Mouse (Mus musculus) thymus, postnatal 14 days (tissue): Measurements from ENCODE around the gene Lrmda.

Experiments used
- DNase-seq: peaks from one replicate; pipeline ENCODE4 v3.0.0; 2021

The Lrmda gene

DNA sequence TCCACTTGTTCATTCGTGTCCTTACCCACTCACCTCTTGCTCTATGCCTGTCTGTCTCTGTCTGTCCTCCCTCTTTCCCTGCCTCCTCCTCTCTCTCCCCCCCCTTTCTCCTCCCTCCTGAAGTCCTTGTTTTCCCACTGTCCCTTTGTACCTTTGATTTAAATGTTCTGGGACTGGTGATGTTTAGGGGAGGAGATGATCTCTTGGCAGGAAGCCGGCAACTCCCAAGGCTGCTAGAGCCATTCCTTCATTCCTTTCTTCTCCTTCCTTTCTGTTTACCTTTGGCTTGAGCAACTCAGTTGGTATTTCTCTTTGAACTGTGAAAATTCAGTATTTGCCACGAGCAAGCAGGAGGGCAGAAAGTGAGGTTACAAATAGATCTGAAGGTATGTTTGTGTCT, 141.9 kb downstream of the Lrmda start:
- DNase-seq = no peak

DNA sequence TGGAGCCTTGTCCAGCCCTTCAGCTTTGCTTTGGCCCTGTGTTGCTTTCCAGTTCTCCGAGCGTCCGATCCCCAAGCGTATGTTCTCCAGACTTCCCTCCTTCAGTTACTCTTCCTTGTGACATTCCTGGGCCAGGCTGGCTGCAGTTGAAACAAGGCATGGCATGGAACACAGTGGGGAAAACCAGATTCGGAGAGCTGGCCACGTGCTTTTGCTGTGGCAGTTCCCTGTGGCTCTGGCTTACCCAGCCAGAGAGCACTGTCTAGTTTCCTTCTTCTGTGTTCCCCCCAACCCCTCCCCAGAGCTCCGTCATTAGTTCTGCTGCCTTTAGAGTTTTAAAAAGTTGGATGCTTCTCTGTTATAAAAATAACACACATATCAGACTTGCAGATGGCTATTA, 147.8 kb downstream of the Lrmda start:
- DNase-seq = no peak

- no peak for DNase-seq
These were observed 148.7 kb downstream of the Lrmda start for GRCm38 (mm10) chr14:22168077-22168794.

DNA sequence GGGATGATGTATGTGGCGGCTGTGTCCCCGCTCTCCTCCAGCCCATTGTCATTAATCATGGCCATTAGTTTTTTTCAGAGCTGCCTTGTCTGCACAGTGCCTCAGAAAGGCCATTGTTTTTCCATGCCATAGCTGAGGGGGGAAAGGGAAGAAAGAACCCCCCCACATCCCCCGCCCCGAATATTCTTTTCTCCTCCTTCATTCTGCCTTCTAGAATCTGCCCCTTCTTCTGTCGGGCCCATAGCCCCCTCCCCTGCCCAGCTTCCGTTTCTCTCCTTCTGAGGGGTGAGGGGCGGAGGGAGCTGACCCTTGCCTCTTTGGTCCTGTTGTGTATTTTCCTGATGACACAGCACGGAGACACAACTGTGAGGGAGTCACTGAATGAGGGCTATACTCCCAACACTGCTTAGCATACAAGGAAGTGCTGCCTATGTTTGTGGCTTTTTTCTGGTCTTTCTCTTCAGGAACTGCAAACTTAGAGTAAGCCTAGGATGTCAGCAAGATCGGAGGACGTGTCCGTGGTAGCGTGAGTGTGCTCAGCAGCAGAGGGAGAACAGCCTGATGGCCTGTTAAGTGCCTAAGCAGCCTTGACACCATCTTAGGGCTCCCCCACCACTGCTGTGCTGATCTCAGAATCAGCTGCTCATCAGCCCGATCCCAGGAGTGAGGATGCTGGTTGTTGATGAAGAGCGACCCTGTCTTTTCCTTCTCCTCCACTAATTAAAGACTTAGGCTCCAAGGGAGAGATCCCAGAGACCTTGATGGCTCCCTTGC, 149.5 kb downstream of the Lrmda start:
- no peak for DNase-seq

DNA sequence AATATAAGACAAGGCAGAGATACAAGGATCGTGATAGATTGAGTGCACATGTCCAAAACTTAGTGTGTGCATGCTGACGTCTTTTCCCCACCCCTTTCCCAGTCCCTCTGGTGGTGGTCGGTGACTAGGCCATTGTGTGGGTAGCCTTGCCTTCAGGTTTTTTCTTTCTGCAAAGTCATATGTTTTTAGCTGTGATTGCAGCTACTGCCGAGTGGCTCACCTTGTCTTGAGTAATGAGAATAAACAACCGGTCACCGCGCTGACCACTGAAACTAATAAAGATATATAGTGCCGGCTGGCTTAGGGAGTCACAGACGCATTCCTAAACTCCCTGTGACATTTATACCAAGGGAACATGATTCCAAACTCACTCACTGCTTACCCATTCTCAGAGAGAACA, 155.2 kb downstream of the Lrmda start:
- no peak for DNase-seq

DNA sequence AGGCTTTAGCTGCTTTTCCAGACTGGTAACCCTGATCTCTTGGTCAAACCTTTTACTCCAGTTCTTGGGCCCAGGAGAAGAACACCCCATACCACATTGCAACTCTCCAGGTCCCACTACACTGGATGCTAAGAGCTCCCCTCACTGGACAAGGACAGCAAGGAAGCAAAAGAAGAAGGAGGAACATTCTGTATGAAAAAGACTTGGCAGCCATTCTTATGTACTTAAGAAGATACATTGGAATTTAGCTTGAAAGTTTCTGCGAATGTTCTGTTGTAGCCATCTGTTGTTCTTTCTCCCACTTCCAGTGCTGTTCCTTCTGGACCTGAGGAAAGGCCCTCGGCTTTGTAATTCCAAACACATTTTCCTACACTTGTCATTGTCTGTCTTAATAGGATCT, 160.2 kb downstream of the Lrmda start:
- no peak for DNase-seq

DNA sequence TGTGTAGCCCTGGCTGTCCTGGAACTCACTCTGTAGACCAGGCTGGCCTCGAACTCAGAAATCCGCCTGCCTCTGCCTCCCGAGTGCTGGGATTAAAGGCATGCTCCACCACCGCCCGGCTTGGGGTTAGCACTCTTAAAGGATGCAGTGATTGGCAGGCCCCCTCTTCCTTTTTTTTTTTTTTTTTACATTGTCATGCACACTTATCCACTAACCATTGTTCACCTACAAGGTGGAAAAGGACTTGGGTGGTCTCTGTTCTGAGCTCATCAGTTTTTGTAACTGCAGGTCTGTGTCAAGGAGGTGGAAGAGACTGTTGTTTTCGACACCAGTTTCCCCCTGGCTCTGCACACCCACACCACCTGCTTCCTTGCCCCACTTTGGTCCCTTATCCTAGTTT, 162.0 kb downstream of the Lrmda start:
- no peak for DNase-seq

GRCm38 (mm10) chr14:22183195-22183594, 163.7 kb downstream of the Lrmda start:
- DNase-seq = peak; percentile 65

DNA sequence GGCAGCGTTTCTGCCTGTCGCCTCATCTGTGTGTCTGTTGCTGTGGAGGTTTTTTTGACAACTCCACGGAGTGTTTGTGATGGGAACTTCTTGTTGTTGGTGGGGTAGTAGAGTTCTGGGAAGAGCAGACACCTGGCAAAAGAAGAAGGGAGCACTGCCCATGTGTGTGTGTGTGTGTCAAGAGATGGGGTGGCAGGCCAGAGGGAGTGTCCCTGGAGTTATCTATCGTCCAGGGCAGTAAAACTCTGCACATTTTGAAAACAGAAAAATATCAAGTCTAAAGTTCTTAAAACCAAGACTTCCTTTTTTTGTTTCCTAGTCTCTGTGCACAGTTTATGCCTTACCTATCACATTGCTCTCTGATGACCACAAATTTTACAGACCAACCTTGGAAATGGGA, 165.9 kb downstream of the Lrmda start:
- DNase-seq = no peak

DNA sequence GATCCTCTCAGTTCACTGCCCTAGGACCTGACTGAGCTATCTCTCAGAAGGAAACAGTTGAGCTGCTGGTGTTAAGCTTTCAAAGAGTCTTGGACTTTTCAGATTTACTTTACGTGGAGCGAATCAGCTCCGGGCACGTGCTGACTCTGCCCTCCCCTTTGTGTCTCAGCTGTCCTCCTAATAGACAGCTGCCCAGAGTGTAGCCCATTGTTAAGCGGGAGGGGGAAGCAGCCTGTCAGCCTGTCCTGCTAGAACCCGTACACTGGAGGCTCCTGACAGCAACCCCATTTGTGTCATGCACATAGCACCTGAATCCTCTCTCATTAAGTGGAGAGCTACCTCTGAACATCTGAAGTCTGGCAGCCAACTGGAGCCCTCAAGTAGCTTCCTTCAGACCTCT, 170.6 kb downstream of the Lrmda start:
- DNase-seq = no peak

GRCm38 (mm10) chr14:22192185-22192584, 172.7 kb downstream of the Lrmda start:
- DNase-seq = no peak

- no peak for DNase-seq
These were observed 178.5 kb downstream of the Lrmda start for GRCm38 (mm10) chr14:22198021-22198420.

- DNase-seq = no peak
These were observed 179.3 kb downstream of the Lrmda start for GRCm38 (mm10) chr14:22198641-22199425.

- DNase-seq = no peak
These were observed 182.2 kb downstream of the Lrmda start for GRCm38 (mm10) chr14:22201667-22202066.

DNA sequence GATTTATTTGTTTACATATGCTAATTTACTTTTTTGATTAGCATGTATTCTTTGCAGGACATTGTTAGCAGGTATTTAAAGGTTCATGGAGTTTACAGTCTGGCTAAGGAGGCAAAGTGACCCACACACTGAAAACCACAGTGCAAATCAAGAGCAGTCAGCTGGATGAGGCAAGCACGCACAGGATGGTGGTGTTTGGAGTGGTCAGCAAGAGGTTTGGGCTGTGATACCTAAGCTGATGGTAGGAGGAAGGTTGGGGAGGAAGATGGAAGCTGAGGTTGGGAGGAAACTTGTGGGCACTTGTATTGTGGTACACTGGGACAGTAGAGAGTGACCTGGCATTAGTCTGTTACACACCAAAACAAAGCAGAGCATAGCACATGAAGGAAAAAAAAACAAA, 191.1 kb downstream of the Lrmda start:
- DNase-seq = no peak

GRCm38 (mm10) chr14:22218183-22218582, 198.7 kb downstream of the Lrmda start:
- DNase-seq = no peak

DNA sequence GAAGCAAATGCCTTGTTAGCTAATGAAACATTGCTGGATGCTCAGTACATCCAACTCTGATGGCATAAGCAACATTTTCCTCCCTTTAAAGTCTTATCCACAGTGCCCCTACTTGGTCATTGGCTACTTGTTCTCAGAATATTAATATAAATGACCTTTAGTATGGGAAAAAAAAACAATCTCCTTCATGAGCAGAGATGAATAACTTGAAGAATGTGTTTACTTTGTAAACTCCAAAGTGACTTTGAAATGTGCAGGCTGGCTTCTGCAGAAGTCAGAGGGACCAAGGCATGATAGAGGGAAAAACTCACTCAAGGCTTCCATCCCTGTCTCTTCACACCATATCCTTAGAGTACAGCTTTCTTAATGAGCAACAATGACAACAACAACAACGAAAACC, 202.5 kb downstream of the Lrmda start:
- DNase-seq = no peak

- no peak for DNase-seq
These were observed 203.1 kb downstream of the Lrmda start for GRCm38 (mm10) chr14:22222574-22222973.

DNA sequence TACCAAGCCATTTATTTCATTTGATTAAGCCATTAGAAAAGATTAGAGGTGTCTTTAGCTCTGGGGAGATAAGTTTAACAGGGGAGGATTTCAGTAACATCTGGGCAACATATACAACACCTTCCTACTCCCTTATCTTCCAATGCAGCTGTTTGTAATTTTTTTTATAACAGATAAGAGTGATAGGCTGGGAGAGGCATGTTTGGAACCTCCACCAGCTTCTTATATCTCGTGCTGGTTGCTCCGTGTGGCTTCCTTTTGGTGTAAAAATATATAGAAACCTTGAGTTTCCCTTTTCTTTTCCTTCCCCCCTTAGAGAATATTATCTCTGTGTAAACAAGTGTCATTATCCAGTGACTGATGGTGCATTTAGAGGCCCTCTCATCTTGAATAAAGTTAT, 206.7 kb downstream of the Lrmda start:
- no peak for DNase-seq

DNA sequence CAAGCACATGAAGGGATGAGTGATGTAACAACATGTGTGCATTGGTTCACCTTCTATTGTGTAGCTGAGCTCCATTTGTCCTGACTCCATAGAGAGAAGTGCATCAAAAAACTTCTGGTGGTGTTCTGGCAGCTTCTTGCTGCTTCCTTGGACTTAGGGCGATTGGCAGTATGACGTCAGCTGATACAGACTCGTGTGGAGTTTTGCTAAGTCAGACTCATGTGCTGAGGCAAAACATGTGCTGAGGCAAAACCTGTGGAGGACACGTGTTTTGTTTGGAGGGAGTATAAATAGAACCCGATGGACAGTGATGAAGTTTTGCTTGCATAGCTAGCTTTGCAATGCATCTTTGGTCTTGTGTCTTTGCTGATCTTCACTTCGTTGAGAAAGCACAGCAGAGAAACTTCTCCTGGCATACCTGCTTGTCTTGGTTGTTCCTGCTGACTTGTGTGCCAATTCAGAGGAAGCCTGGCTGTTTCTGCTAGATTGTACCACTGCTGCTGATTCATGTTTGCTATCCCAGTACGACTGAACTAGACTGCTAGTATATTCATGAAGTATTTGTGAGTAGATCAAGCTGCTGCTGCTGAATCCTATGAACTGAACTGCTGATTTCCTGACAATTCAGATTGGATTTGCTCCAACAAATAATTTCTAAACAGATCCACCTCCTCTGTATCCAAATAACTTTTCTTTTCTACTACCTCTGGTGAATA, 208.9 kb downstream of the Lrmda start:
- DNase-seq = no peak

- no peak for DNase-seq
These were observed 220.8 kb downstream of the Lrmda start for GRCm38 (mm10) chr14:22240315-22240714.

DNA sequence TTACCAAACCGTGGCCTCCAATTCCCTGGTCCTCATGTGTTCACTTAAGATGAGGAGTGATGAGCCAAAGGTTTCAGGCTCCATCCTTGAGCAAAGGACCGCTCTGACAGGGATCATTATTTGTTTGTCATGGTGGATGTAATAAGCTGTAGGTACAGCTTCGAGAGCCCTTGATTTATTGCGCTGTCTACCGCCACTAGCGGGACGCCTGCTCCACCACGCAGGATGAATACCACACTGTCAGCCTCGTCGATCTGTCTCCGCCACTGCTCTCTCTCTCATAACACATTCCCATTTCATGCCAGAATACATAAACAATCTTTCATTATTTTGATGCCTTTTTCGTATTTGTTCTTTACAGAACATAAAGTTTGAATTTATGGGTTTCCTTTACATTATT, 235.9 kb downstream of the Lrmda start:
- no peak for DNase-seq

DNA sequence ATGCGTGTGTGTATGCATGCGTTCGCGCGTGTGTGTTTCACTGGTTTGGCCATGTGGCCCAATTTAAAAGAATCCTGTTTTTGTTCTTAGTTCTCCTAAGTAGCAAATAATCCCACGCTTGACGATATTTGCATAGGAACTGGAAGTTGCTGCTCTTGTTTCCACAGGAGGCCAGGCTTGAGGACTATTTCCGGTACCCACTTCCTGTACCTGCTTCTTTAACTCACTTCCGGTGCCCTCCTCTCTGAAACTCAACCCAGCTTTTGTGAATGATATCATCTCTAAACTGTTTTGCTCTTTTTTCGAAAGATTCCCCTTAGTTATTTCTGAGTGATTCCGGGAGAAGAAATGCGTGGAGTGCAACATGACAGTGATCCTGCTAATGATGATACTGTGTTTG, 236.8 kb downstream of the Lrmda start:
- DNase-seq = peak; percentile 43
